Mouse (Mus musculus): Measurements from ENCODE around the gene Gm18596.

Gm18596 gene

DNA sequence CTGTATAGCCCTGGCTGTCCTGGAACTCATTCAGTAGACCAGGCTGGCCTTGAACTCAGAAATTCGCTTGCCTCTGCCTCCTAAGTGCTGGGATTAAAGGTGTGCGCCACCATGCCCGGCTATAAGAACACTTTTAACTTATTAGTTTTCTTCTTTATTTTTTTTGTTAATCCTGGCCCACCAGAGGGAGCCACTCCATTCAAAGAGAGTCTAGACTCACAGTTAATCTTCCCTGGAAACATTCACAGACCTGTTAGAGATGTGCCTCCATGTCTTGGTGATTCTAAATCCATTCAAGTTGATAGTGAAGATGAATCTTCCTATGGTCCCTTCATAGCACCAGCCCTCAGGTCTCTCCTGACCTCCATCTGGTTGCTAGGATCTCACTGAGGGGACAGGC, 32.6 kb downstream of the Gm18596 start:
- no peak for DNase-seq

- no peak for DNase-seq
Observed at GRCm38 (mm10) chr10:77706326-77706725, 36.1 kb downstream of the Gm18596 start, which contains the start of gene Gm10272. Gene Gm10272, plus strand, starts transcription at chr10:77706626.

DNA sequence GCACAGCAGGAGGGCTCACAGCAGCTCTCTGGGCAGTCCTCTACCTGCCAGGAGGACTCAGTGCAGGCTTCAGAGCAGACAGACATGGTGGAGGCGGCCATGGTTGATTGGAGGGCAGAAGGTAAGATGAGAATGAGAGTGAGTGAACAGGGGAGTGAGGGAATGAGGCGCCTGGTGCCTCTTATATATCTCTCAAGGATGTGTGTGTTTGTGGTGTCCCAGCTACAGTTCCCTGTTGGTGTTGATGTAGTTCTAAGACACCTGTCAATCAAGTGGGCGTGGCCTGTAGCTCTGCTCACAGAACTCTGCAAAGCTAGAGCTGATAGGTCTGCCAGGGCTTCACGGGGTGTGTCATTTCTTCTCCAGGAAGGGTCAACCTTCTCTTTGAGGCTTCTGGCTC, 45.3 kb downstream of the Gm18596 start, which contains the start of gene Gm9508:
Gm9508 (minus strand) TSS at position 101 of the 400 bp plus-strand sequence.
- DNase-seq = no peak

Data from lung, adult 18-20 months (tissue).